Mouse (Mus musculus): ENCODE measurements around the gene Slc22a16. TPM values are rescaled to one million over a fixed set of nuclear protein-coding genes. Genes with fewer than 3 reads are reported as not detected.

Gene Slc22a16
- total RNA-seq, 2 experiments from 2014 or later: not detected

Other genes starting within 250 kb of the Slc22a16 start
- 10 to 100 TPM; 30.3 to 31.5 TPM for gene Cdk19, start 230.8 kb upstream of the Slc22a16 start, total RNA-seq (2021)
- gene Ddo, start 59.7 kb downstream of the Slc22a16 start, total RNA-seq (2021): 10 to 100 TPM; 13.6 to 15.0 TPM
- 1 to 10 TPM; 1.7 to 2.3 TPM for gene Mettl24, start 112.9 kb downstream of the Slc22a16 start, total RNA-seq (2021)